Mouse (Mus musculus) erythroblast, embryonic 14.5 days (primary cell): Measurements from ENCODE around the gene Ccdc14.

ENCODE experiments used
- GATA1 ChIP-seq: IDR thresholded peaks from 2 replicates; pipeline ENCODE4 v1.6.1; 2012; ENCODE audit warnings: low read length, inconsistent platforms, mixed read lengths
- TAL1 ChIP-seq: IDR thresholded peaks from 3 replicates; pipeline ENCODE4 v1.6.1; 2012; ENCODE audit warnings: low read length, inconsistent platforms, mixed read lengths

DNA sequence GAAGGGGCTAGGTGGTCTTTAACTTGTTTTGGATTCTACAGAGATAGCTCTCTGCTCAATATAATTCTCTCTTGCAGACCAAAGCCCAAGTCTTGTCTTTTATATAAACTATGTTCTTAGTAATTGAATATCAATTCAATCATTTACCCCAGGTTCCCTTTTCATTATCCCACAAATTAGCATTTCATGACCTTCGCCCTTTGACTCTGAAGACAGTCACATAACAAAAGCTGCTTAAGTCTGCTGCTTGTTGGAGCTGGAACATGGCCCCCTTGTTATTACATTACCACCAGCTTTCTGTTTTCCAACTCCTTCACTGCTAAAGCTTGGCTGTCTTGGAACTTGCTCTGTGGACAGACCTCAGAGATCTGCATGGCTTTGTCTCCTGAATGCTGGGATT, 39.0 kb downstream of the Ccdc14 start:
- TF ChIP-seq GATA1 (no peak), TAL1 (no peak)
